Mouse (Mus musculus) frontal cortex, postnatal 10 days (tissue): ENCODE results near the gene Morn2.

Experiments
- DNase-seq, 2 experiments: peaks; one replicate each; pipeline ENCODE4 v3.0.0; 2022; ENCODE audit warnings: low spot score in 2 of 2, mixed read lengths in 1 of 2

Gene Morn2

DNA sequence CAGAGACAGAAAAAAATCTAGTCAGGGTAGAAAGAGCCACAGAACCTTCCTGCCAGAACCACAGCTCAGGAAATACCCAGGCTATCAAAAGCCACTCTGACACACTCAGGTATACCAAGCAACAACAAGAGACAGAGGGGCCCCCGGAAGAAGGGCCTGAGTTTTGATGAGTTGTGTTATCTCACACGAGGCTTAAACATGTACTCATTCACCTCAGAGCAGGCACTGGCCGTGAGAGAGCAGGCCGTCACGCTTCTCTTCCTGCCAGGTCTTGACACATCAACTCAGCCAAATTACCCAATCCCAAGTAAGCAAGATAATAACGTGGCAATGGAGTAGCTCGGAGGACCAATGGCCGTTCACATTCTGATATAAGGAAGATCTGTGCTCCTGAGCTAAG lies 33.7 kb downstream of the Morn2 start:
- DNase-seq, result no peak

DNA sequence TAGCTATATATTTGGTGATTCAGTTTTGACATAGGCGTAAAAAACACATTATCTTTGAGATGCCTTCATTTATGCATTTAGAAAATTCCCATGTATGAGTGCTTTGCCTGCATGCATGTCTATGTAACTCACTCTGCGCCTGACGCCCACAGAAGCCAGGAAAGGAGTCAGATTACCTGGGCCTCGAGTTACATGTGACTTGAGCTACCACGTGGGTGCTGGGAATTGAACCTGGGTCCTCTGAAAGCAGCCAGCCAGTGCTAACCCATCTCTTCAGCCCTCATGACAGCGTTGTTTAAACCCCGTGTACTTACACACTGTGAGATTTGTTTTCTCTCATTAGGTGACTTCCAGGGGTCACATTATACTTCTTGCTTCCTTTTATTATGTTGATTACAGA lies 34.5 kb downstream of the Morn2 start:
- no peak for DNase-seq

DNA sequence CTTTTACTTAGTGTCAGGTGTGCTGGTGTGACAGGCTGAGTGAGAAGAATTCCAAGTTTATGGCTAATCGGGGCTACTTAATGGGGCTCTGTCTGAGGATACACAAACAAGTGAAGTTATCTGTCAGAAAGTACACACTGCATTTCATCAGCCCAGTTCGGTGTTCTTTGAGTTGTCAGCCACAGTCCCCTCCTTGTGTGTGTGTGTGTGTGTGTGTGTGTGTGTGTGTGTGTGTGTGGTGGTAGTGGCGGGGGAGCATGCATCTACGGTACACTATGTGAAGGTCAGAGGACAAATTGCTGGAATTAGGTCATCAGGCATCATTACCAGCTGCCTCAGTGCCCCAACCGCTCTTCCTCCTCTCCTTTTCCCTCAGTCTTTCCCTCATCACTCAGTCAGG lies 35.5 kb downstream of the Morn2 start:
- no peak for DNase-seq

DNA sequence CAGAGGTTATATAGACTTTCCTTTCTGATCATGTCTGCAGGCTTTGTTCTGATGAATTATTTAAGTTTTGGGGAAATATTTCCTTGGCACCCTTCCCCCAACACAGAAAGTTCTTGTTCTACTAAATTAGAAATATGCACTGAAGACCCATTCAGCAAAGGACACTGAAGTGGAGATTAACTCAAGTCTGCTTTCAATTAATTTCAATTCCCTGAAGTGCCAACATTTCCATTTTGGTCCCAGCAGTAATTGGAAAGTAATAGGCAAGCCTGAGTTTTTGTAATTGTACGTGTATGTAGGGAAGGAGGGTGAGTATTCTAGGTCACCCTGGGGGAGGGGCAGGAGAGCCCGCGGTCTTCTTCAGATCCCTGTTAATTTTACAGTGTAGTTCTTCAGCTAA lies 36.4 kb downstream of the Morn2 start:
- DNase-seq, result no peak

DNA sequence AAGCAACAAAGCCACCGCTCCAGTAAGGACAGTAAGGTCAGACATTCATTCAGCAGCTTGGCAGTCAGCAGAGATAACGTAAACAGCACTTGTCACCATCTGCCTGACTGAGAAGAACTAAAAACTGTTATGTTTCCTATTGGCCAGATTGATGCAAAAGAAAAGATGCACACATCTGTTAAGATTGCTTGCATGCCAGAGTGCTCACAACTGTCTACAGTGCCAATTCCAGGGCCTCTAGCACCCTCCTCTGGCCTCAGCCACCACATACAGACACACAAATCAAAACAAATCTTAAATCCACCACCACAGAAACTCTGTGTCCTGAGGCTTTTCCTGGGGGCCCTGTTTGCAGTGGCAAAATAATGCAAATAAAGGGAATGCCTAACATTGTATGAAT lies 42.4 kb downstream of the Morn2 start:
- DNase-seq, result no peak

DNA sequence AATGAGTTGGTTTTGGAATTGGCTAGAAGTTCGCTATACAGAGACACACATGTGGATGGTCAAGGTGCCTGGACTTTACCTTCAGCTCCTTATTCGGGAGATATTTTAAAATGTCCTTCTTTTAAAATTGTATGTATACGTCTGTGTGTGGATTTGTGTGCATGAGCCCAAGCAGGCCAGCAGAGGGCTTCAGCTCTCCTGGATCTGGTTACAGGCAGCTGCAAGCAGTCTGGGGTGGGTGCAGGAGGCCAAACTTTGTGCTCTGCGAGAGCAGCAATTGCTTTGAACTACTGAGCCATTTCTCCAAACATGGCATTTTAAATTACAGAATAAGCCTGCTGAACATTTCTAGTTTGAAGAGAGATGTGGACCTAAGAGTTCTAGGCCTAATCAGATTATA lies 55.3 kb downstream of the Morn2 start:
- DNase-seq, result no peak

DNA sequence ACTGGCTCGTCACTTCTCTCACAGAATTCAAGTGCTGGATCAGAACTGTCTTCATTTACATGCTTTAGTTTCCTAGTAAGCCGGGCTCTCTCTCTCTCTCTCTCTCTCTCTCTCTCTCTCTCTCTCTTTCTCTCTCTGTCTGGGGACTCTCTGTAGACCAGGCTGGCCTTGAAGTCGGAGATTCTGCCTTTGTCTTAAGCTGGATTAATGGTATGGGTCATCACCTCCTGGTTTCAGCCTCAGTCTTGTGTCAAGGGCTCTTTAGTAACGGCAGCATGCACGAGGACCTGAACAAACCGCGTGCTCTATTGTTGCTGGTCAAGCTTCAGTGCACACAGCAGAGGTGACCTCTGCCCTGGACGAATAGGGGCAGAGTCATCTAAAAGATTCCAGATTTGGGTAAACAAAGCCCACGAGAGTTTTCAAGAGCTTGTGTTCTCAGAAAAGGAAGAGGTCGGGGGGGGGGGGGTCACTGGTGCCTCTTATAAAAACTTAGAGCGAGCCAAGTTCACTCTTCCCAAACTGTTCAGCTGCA lies 56.7 kb downstream of the Morn2 start:
- DNase-seq, result no peak
